Mouse (Mus musculus) lung, adult 2 months (tissue): Measurements from ENCODE around the gene Slit3.

Experiments used
- CTCF ChIP-seq: fragments of 200-500 bp; IDR thresholded peaks from 2 replicates; pipeline ENCODE4 v1.5.1; 2011; ENCODE audit warnings: mild to moderate bottlenecking, low read length, control low read depth; ENCODE audit not compliant: insufficient read depth
- POLR2A ChIP-seq: fragments of 200-500 bp; IDR thresholded peaks from 2 replicates; pipeline ENCODE4 v1.6.1; 2011; ENCODE audit warnings: low read depth, mild to moderate bottlenecking, control low read depth, low read length, borderline replicate concordance; ENCODE audit errors: extremely low read depth

GRCm38 (mm10) chr11:35167176-35167575, 46.2 kb downstream of the Slit3 start:
- TF ChIP-seq POLR2A (no peak), CTCF (no peak)
